Comparison of ENCODE assay signal across 20 mouse cellular contexts in genomic region chr8:126874126-126874730, GRCm38 (mm10).
DNase-seq lines count a peak whose midpoint lies in the region; ATAC-seq and TF ChIP-seq lines count a peak whose summit lies in the region.
"Had no signal": no experiment of that assay in that cellular context is flagged by ENCODE, and none has a peak within 500 bp of the region (broad histone marks: within the 10 kb centered on the region; RNA-seq: fewer than 3 reads in every experiment).

No protein-coding gene starts in this region.

- H3K9ac ChIP-seq in intestine, embryonic 14.5 days (ENCODE audit: low read length) = no peak overlapping the region
- H3K9ac ChIP-seq in intestine, postnatal 0 days (ENCODE audit: low read depth, low read length) = no peak overlapping the region
- no peak overlapping the region for H3K9ac ChIP-seq in embryonic facial prominence, embryonic 13.5 days
- H3K9ac ChIP-seq: forebrain, embryonic 15.5 days; heart, embryonic 12.5 days had no signal

- H3K9me3 ChIP-seq in intestine, embryonic 14.5 days (ENCODE audit: control insufficient read depth, low read length) = no peaks in the 10 kb centered on the region
- no peaks in the 10 kb centered on the region for H3K9me3 ChIP-seq in intestine, postnatal 0 days (ENCODE audit: control insufficient read depth)
- no peaks in the 10 kb centered on the region for H3K9me3 ChIP-seq in embryonic facial prominence, embryonic 13.5 days
- H3K9me3 ChIP-seq in limb, embryonic 10.5 days (replicated peaks) = no peaks in the 10 kb centered on the region
- H3K9me3 ChIP-seq: forebrain, embryonic 15.5 days had no signal

- no peak overlapping the region for H3K4me2 ChIP-seq in intestine, embryonic 14.5 days (ENCODE audit: low read length)
- H3K4me2 ChIP-seq in intestine, postnatal 0 days (replicated peaks; ENCODE audit: low read depth) = no peak overlapping the region
- no peak overlapping the region for H3K4me2 ChIP-seq in embryonic facial prominence, embryonic 13.5 days
- H3K4me2 ChIP-seq: forebrain, embryonic 15.5 days; heart, embryonic 12.5 days; liver, embryonic 11.5 days had no signal

- no peak for DNase-seq in intestine, embryonic 14.5 days (ENCODE audit: low spot score)
- DNase-seq in limb, embryonic 10.5 days (ENCODE audit: low spot score) = no peak
- no peak for DNase-seq in adipocyte (ENCODE audit: low spot score)
- DNase-seq in natural killer cell, adult 2 months (ENCODE audit: low spot score in 2 of 2) = no peak
- no peak for DNase-seq in left cerebral cortex, adult 9 months (ENCODE audit: low spot score in 2 of 2)
- DNase-seq: adrenal gland, adult 8-10 months; cerebellum, postnatal 10 days; gastrocnemius, postnatal 36 days; heart, postnatal 36 days; kidney, postnatal 4 days; lung, adult 18-20 months; lung, postnatal 14 days; retina, postnatal 1 day had no signal

- H3K4me1 ChIP-seq in intestine, embryonic 14.5 days (replicated peaks; ENCODE audit: control insufficient read depth, insufficient read depth, low read length) = peaks cover 9% of the 10 kb centered on the region; the same call in 1 of the 2 replicates
- peaks cover 10% of the 10 kb centered on the region for H3K4me1 ChIP-seq in intestine, postnatal 0 days (replicated peaks; ENCODE audit: control insufficient read depth, insufficient read depth, low read length)
- H3K4me1 ChIP-seq in embryonic facial prominence, embryonic 13.5 days = peaks cover 41% of the 10 kb centered on the region
- peaks cover 35% of the 10 kb centered on the region for H3K4me1 ChIP-seq in limb, embryonic 10.5 days
- H3K4me1 ChIP-seq: forebrain, embryonic 15.5 days had no signal

- peak overlapping the region; percentile 38; the same call in 1 of the 2 replicates for H3K27ac ChIP-seq in intestine, embryonic 14.5 days (ENCODE audit: low read depth)
- H3K27ac ChIP-seq in intestine, postnatal 0 days (ENCODE audit: low read depth, low read length) = no peak overlapping the region
- peak overlapping the region; percentile 81 for H3K27ac ChIP-seq in embryonic facial prominence, embryonic 13.5 days
- H3K27ac ChIP-seq in limb, embryonic 10.5 days = peak overlapping the region; percentile 53; the same call in 1 of the 2 replicates
- H3K27ac ChIP-seq: forebrain, embryonic 15.5 days had no signal

- WGBS in intestine, embryonic 14.5 days = 51% methylated on average over 6 of the region's 6 CpGs
- 81% methylated on average over 6 of the region's 6 CpGs for WGBS in intestine, postnatal 0 days
- 45% methylated on average over 6 of the region's 6 CpGs for WGBS in embryonic facial prominence, embryonic 13.5 days
- WGBS in limb, embryonic 10.5 days = 85% methylated on average over 6 of the region's 6 CpGs

- ATAC-seq in intestine, embryonic 14.5 days (replicated peaks; ENCODE audit: low FRiP score, low TSS enrichment, low read depth) = no peak
- no peak for ATAC-seq in intestine, postnatal 0 days
- no peak for ATAC-seq in embryonic facial prominence, embryonic 13.5 days (ENCODE audit: insufficient number of reproducible peaks, insufficient read depth, low FRiP score, low TSS enrichment, low read depth)
- ATAC-seq: forebrain, embryonic 15.5 days; midbrain, embryonic 16.5 days had no signal

- H3K27me3 ChIP-seq in intestine, embryonic 14.5 days (replicated peaks; ENCODE audit: control insufficient read depth, insufficient read depth, low read length) = no peaks in the 10 kb centered on the region
- no peaks in the 10 kb centered on the region for H3K27me3 ChIP-seq in intestine, postnatal 0 days (replicated peaks; ENCODE audit: control insufficient read depth, insufficient read depth, low read length)
- no peaks in the 10 kb centered on the region for H3K27me3 ChIP-seq in embryonic facial prominence, embryonic 13.5 days
- H3K27me3 ChIP-seq in limb, embryonic 10.5 days (ENCODE audit: low read depth, poor library complexity, severe bottlenecking) = no peaks in the 10 kb centered on the region
- H3K27me3 ChIP-seq: forebrain, embryonic 15.5 days; heart, embryonic 12.5 days had no signal

- no peak for TF ChIP-seq CTCF in intestine, postnatal 0 days (IDR thresholded peaks at IDR 0.05; ENCODE audit: low read depth)

- no peak overlapping the region for H3K4me3 ChIP-seq in intestine, embryonic 14.5 days (ENCODE audit: low read depth, low read length)
- no peak overlapping the region for H3K4me3 ChIP-seq in intestine, postnatal 0 days (ENCODE audit: low read depth, low read length)
- no peak overlapping the region for H3K4me3 ChIP-seq in embryonic facial prominence, embryonic 13.5 days
- no peak overlapping the region for H3K4me3 ChIP-seq in limb, embryonic 10.5 days
- H3K4me3 ChIP-seq: erythroblast, embryonic 14.5 days; forebrain, embryonic 15.5 days; heart, embryonic 12.5 days had no signal

- no peaks in the 10 kb centered on the region for H3K36me3 ChIP-seq in intestine, embryonic 14.5 days (ENCODE audit: control insufficient read depth, insufficient read depth, low read length)
- no peaks in the 10 kb centered on the region for H3K36me3 ChIP-seq in intestine, postnatal 0 days (ENCODE audit: control insufficient read depth, insufficient read depth)
- H3K36me3 ChIP-seq in embryonic facial prominence, embryonic 13.5 days = no peaks in the 10 kb centered on the region
- no peaks in the 10 kb centered on the region for H3K36me3 ChIP-seq in limb, embryonic 10.5 days
- H3K36me3 ChIP-seq: forebrain, embryonic 15.5 days; heart, embryonic 12.5 days had no signal
